Mouse (Mus musculus) c-Kit-negative CD71-positive TER-119-positive erythroid progenitor cells, embryonic 14.5 days (primary cell): Measurements from ENCODE around the gene Nos3.

Source experiments
- DNase-seq: peaks from one replicate; pipeline ENCODE4 v3.0.0-alpha.2; 2013; ENCODE audit warnings: low read depth, low spot score

The Nos3 gene

DNA sequence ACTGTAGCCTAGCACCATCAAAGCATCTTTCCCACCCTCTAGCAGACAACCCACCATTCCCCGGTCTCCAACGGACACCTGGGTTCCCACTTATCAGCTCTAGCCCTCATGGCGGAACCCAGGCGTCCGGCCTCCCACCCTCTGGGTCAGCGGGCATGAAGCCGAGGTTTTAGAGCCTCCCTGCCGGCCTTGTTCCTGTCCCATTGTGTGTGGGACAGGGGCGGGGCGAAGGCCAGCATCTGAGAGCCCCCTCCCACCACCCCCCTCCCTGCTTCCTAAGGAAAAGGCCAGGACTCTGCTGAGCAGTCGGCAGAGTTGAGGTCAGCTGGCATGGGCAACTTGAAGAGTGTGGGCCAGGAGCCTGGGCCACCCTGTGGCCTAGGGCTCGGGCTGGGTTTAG is at the start of gene Nos3:
Gene Nos3, plus strand, starts transcription at position 303 of the 400 bp plus-strand sequence.
- DNase-seq: no peak

DNA sequence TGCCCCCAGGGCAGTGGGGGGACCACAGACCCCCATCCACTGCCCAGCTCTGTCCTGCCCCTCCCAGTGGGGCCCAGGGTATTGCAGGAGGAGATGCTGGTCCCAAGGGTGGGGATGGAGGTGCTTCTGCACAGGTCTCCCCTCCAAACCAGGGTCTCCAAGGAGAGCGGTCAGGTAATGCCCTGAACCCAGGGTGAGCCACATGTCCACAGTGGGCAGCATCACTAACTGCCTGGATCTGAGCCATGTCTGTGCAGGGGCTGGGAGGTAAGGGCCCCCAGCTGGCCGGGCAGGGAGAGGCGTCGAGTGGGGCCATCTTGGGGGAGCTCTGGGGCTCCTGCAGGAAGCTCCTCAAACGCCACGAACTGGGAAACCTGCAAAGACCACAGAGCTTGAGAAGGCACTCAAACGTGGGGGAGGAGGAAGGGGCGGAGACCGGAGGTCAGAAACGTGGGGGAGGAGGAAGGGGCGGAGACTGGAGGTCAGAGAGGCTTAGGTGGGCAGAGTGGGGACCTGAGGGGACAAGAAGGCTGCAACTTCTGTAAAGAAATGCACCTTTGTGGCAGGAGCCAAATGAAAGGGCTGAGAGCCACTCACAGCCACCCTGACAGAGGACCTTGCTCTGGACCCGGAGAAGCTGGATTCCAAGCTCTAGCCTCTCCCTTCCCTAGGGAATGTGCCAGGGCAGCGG is 44.7 kb upstream of the Nos3 start:
- no peak for DNase-seq

DNA sequence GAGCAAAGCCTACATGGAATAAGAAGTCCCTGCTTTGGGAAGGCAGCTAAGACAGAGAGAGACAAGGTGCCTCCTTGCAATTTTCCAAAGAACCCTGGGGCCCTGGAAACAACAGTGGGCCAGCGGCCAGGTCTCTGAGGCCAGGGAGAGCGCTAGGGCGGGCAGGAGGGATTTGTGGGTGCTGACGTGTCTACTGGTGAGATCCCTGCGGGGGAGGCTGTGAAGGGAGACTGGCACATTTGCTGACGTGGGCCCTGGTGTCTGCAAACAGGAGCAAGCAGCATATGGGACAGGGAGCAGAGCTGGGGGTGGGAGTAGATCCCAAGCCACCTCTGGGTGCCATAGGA is 44.2 kb upstream of the Nos3 start:
- no peak for DNase-seq

DNA sequence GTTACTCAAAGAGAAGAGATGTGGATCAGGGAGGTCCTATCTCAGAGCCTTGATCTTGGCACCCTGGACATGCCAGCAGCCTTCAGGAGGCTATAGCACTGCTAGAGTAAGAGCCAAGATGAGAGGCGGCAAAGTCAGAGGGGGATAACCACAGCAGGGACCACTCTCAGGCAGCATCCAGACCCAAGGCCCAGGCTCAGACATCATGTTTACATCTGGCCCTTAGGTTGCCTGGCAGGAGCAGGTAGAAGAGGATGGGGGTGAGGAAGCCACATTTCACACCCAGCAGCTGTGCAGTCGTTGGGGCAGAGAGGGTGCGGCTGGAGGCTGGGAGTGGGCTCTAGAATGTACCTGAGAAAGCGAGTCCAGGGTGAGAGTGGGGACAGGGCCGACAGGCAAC is 43.7 kb upstream of the Nos3 start:
- no peak for DNase-seq

DNA sequence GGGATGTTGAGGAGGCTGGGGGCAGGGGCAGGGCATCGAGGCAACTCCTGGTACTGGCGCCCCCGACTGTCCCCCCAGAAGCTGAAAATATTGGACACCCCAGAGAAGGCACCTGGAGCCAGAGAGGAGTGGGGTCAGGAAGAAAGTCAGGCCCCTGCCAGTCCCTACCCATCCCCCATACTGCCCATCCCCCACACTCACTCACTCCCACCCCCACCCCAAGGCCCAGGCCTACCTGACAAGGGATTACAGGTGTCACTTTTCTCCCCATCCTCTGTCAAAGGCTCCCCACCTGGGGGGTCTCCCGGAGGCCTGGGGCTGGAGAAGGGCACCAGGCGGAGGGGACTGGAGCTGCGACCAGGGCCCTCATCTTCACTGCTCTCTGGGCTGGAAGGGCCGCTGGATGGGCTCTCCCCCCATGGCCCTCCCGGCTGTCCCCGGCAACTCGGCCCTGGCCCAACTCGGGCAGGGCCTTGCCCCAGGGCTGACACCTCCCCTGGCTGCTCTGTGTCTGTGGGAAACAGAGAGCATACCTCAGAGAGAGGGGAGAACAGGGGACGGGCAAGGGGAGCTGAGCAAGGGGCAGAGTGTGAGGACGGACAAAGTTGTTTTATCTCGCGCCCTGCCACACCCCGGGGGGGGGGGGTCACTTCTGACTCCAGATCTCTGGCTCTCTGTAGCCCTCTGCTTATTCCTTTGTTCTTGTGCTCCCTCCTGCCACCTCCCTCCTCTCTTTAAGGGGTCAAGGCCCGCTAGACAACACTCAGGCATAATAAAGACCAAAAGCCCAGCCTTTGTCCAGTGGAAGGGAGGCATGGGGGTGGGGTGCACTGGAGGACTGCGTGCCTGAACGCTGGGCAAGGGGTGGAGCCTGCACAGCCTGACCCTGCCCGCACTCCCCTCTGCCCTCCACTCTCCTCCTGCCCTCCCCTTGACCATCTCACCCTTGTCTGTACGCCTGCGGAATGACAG is 42.6 kb upstream of the Nos3 start:
- DNase-seq: no peak

DNA sequence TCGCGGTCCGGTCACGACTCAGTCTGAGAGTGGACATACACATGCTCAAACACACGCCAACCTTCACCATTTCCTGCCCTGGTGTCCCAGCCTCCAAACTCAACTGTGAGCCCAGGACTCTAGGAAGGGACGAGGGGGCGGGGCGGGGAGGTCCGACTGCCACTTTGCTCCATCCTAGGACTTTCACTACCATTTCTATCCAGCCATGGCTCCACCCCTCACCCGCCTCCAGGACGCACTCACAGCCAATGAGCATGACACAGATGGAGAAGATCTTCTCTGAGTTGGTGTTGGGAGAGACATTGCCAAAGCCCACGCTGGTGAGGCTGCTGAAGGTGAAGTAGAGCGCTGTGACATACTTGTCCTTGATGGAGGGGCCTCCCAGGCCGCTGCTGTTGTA is 39.4 kb upstream of the Nos3 start:
- DNase-seq: no peak

DNA sequence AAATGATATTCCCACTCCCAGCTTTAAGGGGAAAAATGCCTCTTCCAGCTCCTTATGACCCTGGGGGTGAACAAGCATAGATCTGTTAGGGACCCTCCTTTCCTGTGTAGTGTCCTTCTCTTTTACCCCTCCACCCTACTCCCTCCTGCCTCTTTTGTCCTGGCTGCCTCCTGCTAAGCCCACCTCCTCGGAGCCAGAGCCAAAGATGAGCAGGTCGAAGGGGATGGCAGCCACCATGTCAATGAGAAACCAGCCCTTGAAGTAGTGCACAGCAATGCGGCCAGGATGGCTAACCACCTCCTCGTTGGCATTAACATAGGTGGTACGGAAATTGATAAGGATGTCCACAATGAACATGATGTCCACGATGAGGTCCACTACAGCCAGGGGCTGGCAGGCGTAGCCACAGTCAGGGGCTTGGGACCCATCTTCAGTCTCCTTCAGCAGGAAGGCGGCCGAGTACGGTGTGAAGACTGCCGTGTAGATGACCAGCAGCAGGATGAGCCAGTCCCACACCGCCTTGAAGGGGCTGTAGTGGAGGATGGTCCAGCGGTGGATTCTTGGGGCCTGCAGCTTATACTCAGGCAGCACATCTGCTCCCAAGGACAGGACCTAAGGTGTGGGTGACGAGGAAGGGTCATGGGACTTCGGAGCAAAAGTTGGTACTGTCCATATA is 38.3 kb upstream of the Nos3 start:
- no peak for DNase-seq

DNA sequence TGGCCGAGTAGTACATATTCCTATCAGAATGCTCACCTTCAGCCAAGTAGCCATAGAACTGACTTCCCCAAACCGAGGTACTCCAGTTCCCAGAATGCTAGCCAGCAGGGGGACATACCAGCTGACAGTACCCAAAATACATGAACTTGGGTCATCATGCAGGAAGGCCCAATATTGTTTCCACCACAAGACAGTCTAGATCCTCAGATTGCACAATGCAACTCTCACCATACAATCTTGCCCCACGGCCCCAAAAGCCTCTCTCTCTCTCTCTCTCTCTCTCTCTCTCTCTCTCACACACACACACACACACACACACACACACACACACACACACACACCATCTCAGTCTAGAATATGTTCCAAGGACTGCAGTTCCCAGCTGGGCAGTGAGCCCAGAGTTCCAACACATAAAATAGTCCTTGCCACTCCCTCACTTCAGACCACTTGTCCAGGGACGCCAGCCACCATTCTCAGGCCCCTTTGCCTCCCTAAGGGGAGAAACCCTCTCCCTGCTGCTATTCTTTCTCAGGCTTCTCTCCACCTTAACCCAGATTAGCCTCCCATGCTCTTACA is 37.7 kb upstream of the Nos3 start:
- no peak for DNase-seq

DNA sequence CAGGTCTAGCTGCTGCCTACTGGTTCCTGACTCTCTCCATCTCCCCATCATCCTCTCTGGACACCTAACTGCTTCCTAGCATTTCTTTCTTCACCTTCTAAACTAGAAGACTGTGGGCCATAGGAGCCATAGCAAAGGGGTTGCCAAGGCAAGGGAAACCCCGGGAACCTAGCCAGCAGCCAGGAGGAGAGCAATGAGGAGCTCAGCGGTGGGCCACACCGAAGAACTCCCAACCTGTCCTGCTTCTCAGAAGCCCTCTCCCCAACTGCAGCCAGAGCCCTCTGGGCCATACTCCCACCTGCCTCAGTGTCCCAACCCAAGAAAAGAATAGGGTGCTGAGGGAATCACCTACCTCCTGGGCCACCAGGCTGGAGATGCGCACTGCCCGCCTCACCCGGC is 35.8 kb upstream of the Nos3 start:
- DNase-seq: no peak

DNA sequence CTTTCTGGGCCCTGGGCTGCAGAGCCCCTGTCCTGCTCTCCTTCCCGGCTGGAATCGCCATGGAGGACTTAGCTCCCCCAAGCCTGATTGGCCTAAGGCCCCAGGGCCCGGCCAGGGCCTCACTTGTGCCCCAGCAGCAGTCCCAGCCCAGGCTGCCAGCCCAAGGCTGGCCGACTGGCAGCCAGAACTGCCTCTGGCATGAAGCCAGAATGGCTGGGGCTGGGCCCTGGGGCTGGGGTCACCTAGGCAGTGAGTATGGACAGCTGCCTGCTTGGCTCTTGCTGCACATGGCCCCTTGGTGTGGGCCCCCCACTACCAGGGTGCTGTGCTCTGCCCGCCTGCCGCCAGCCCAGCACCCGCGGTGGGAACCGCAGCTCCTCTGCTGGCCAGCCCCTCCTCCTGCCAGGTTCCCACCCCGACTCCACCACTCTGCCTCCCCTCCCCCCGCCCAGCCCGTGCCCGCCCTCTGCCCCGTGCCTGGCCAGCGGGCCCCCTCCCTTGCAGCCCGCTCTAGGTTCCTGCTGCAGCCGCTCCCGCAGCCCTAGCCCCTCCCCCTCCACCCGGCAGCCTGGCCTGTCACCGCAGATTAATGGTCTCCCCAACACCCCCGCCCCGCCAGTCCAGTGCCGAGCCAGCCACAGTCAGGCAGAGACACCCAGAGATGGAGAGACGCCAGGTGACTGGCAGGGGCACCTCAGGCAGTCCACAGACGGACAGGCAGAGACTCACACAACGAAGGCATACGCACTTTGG is 35.2 kb upstream of the Nos3 start:
- no peak for DNase-seq

DNA sequence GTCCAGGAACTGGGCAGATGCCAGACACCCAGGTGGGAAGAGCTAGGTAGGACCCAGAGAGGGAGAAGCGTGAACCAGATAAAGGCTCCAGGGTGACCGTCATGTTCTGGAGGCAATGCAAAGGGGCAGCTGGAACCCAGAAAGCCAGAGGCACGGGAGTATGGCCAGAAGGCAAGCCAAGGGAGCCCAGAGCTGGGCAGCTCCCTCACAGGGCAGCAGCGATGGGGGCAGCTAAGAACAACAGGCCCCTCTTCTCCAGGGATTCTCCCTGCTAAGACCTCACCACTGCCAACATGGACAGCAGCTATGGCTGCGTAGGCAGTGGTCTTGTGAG is 34.7 kb upstream of the Nos3 start:
- no peak for DNase-seq

DNA sequence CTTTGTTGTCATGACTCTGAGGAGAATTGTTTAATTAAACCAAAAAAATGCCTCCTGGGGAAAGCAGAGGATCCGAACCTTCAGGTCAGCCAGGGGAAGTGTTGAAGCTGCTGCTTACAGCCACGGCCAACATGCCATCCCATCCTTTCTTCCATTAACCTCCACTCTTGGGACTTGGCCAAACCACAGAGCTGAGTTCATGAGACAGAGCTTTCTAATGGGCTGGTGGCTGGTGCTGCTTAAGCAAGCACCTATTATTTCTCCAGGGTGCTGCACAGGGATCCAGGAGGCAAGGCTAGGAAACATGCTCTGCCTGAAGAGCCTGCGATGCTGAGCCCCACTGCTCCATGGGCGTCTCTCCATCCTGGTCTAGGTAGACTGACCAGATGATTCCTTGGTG is 32.2 kb upstream of the Nos3 start:
- no peak for DNase-seq

DNA sequence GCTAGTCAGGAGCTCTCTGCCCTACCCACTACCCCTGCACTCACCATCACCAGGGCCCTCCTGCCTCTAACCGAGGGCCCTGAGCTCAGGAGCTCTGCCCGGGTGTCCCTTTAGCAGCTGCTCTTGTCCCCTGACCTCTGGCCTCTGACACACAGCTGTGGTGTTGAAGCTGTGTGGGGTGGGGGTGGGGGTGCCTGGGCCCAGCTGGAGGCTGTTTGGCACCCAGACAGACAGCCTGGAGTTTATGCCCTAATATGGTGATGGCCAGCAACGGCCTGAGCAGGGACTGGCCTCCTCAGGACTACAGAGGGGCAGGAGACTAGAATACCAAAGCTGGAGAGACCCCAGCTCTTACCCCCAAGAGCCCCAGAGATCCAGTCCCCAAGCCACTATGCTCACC is 29.9 kb upstream of the Nos3 start:
- no peak for DNase-seq

DNA sequence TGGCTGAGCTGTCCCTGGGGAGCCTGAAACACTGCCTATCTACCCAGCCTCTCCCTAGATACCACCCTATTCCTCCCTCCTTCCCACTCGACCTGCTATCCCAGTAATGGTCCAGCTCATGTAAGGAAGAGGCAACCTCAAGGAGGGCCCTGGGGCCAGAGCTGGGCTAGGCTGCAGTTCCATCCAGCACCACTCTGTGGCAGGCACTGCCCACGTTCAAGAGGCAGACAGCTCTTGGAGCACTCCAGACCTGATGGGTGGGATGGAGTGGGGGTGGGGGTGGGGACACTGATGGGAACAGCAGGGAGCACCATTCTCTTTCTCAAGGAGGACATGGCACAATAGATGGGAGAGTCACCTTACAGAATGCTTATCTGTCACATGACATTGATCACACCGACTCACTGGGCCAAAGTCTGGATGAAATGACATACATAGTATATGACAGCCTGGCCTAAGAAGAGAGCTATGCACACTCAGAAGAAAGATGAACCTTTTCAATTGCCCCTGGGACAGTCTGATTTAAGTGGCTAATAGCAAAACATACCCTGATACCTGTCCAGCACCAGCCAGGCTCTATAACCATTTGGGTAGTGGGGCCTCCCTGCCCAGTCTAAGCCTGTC is 28.6 kb upstream of the Nos3 start:
- no peak for DNase-seq

DNA sequence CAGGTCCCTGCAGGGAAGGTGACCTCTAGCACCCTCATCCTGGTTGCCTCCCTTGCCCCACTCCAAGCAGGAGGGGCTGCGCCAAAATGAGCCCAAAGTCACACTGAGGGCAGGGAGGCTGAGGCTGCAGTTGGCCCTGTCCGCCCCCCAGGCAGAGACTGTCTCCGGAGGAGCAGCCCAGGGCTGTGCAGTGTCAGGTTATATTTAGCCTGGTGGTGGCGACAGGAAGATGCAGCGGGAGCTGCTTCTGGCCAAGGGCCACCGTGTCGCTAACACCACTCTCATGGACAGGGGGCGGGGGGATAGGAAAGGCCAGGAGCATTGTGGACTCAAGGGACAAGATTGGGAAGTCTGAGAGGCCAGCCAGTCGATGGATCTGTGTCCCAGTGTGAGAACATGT is 27.2 kb upstream of the Nos3 start:
- DNase-seq: no peak

DNA sequence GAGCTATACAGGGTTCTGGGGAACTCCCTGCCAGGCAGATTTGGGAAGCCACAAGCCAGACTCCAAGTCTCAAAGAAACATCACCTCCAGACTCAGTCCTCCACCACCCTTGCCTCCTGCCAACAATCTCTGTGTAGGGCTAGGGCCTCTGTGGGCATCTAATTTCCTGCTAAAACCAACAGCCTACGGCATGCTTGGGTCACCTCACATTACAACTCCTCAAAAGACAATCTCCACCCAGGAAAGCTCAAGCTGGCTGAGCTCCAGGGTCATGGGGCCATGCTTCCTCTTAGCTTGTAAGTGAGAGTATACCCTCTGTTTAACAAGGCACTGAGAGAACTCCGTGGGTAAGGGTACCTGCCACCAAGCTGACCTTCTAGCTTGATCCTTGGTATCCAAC is 26.8 kb upstream of the Nos3 start:
- no peak for DNase-seq

DNA sequence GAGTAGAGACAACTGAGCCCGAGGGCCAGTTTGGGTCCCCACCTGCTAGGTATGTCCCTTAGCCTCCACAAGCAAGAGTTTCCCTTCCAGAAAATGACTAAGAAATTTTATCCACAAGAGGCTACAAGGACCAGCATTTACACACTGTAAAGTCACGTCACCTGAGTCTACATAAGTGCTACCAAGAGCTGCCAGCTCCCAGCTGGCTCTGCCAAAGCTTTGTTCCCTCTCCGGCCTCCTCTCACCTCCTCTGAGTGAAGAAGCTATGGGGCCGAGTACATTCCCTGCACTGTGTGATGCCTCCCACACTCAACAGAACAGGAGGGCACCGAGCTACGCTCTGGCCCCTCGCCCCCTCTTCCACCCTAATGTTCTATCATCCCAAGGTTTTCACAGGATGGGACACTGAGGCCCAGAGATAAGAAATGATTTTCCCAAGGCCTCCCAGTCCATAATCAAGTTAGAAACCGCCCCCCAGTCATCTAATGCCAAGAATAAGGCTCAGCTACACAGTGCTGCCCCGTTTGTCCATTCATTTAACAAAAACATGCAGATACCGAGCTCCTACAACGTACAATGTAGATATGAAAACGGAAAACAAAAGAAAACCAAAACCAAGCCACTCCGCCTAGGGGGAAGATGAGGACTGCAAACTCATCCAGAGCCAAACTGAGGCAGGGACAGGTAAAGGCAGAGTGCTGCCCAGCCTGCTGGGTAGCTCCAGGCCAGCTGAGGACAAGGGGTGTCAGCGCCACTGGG is 22.2 kb upstream of the Nos3 start:
- no peak for DNase-seq

DNA sequence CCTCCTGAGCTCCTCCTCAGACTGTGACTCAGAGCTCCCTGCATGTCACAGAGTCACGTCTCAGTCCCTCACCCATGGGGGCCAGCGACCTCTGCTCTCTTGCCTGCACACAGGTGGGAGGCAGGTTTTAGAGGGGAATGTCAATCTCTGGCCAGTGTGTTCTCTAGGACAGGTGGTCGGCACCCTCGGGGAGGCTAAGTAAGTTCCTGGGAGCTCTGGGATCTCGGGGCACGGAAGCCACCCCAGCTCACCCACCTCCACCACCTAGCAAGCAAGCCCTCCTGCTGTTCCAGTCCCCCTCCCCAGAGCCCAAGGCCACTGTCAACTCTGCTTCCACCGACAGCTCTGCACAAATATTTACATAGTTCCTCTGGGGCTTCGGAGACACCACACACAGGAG is 21.6 kb upstream of the Nos3 start:
- DNase-seq: no peak

DNA sequence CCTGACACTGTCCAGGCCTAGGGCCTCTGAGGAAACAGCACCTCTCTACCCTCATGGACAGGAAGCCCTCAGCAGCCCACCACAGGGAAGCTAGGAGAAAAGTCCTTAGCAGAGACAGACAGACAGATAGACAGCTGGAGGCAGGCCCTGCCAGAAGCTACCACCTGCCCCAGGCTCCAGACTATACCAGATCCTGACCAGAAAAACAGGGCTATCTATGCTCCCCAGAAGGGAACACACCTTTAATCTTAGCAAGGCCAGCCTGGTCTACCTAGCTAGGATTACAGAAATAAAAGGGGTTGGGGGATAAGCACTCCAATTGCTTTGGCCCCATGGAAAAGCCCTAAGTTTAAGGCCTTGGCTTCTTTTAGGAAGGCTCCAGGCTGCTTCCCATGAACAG is 21.2 kb upstream of the Nos3 start:
- DNase-seq: no peak

DNA sequence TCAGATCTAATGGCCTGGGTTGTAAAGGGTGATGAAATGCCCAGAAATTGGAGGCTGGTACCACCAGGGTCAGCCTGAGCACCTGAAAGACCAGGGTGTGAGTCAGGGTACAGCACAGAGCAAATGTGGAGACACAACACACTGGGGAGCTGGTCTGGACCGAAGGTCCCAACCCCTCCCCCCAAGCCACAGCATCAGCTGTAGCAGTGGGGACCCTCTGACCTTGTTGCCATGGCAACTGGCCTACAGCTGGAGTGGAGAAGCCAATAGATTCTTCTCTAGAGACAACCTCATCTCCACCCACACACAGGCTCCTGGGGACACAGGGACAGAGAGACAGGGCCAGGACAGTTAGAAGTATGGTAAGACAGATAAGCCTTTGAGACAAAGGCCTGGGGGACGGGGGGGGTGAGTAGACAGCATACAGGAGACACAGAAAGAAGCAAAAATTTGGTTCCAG is 20.6 kb upstream of the Nos3 start:
- DNase-seq: no peak
